In the genomic region with DNA sequence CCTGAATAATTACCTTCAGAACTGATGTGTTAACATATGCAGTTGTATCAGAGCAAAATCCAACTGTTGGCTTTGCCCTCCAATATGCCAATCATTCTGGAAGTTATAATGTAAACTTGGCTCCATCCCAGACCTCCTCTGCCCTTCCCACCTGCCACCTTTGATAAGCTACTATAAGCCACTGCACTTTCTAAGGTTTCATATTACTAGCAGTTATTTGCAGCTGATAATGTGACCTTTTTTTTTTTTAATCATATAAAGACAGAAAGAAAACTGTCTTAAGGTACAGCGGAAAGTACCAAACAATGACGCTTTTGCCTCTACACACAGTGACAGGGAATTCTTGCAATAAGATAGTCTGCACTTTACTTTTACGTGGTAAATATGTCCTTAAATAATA, we compare ENCODE assay signal across 17 mouse cellular contexts. TPM values are rescaled to one million over a fixed set of nuclear protein-coding genes. Genes with fewer than 3 reads are reported as not detected.
DNase-seq lines count a peak whose midpoint lies in the region; ATAC-seq and TF ChIP-seq lines count a peak whose summit lies in the region.
"Had no signal": no experiment of that assay in that cellular context is flagged by ENCODE, and none has a peak within 500 bp of the region (broad histone marks: within the 10 kb centered on the region; RNA-seq: fewer than 3 reads in every experiment).

No protein-coding gene starts in this region.

- H3K27ac ChIP-seq in heart, embryonic 10.5 days, result peak overlapping the region; percentile 85
- H3K27ac ChIP-seq in lung, embryonic 14.5 days (ENCODE audit: low read depth), result no peak overlapping the region; the same call in 1 of the 2 replicates
- H3K27ac ChIP-seq in liver, embryonic 12.5 days, result no peak overlapping the region
- no peak overlapping the region for H3K27ac ChIP-seq in stomach, embryonic 16.5 days (ENCODE audit: low read length)
- no peak overlapping the region for H3K27ac ChIP-seq in thymus, adult 2 months (ENCODE audit: control insufficient read depth, insufficient read depth, low read length)
- H3K27ac ChIP-seq: midbrain, embryonic 10.5 days had no signal

- H3K4me2 ChIP-seq in lung, embryonic 14.5 days, result no peak overlapping the region
- H3K4me2 ChIP-seq in liver, embryonic 12.5 days, result no peak overlapping the region
- no peak overlapping the region for H3K4me2 ChIP-seq in stomach, embryonic 16.5 days (ENCODE audit: low read depth, low read length)

- 82% methylated on average over 3 of the region's 3 CpGs for WGBS in heart, embryonic 10.5 days
- 78% methylated on average over 3 of the region's 3 CpGs for whole genome bisulfite sequencing in lung, embryonic 14.5 days
- WGBS in lung, adult 2 months, result 73% methylated on average over 3 of the region's 3 CpGs
- 41% methylated on average over 3 of the region's 3 CpGs for WGBS in liver, embryonic 12.5 days (ENCODE audit: insufficient replicate concordance)
- WGBS in stomach, embryonic 16.5 days, result 47% methylated on average over 3 of the region's 3 CpGs
- 96% methylated on average over 3 of the region's 3 CpGs for WGBS in thymus, adult 2 months

- DNase-seq in heart, embryonic 10.5 days (ENCODE audit: low spot score), result no peak
- no peak for DNase-seq in heart, adult 8-10 months (ENCODE audit: low spot score)
- peak; percentile 28 for DNase-seq in lung, embryonic 14.5 days
- no peak for DNase-seq in lung, adult 2 months
- no peak for DNase-seq in thymus, adult 2 months
- no peak for DNase-seq in kidney, postnatal 36 days
- DNase-seq: adrenal gland, postnatal 36 days; cerebellum, adult 18-20 months; kidney, postnatal 10 days; left cerebral cortex, postnatal 4 days; lung, postnatal 10 days had no signal

- no peak for TF ChIP-seq CTCF in lung, embryonic 14.5 days (IDR thresholded peaks at IDR 0.05; ENCODE audit: low read depth)
- TF ChIP-seq CTCF in lung, adult 2 months (IDR thresholded peaks at IDR 0.05; ENCODE audit: insufficient read depth, low read length), result no peak
- TF ChIP-seq CTCF in thymus, adult 2 months (IDR thresholded peaks at IDR 0.05; ENCODE audit: borderline replicate concordance, control insufficient read depth, extremely low read depth, insufficient read depth, low read length, poor library complexity), result no peak

- H3K4me1 ChIP-seq in heart, embryonic 10.5 days, result peaks cover 30% of the 10 kb centered on the region
- H3K4me1 ChIP-seq in lung, embryonic 14.5 days (ENCODE audit: insufficient read depth), result peaks cover 4% of the 10 kb centered on the region; the same call in 1 of the 2 replicates
- H3K4me1 ChIP-seq in lung, adult 2 months (ENCODE audit: control insufficient read depth, insufficient read depth, low read length), result peaks cover 10% of the 10 kb centered on the region
- H3K4me1 ChIP-seq in liver, embryonic 12.5 days, result peaks cover 40% of the 10 kb centered on the region
- H3K4me1 ChIP-seq in stomach, embryonic 16.5 days (ENCODE audit: control insufficient read depth, insufficient read depth, low read length), result no peaks in the 10 kb centered on the region; the same call in 1 of the 2 replicates
- no peaks in the 10 kb centered on the region for H3K4me1 ChIP-seq in thymus, adult 2 months (replicated peaks; ENCODE audit: control insufficient read depth, insufficient read depth, low read length)
- H3K4me1 ChIP-seq: midbrain, embryonic 10.5 days had no signal

- H3K9me3 ChIP-seq in heart, embryonic 10.5 days, result no peaks in the 10 kb centered on the region
- H3K9me3 ChIP-seq in lung, embryonic 14.5 days (ENCODE audit: low read depth, low read length), result no peaks in the 10 kb centered on the region
- no peaks in the 10 kb centered on the region for H3K9me3 ChIP-seq in liver, embryonic 12.5 days (replicated peaks)
- no peaks in the 10 kb centered on the region for H3K9me3 ChIP-seq in stomach, embryonic 16.5 days (replicated peaks; ENCODE audit: control insufficient read depth, low read length)
- H3K9me3 ChIP-seq: G1E; midbrain, embryonic 10.5 days had no signal

- no peaks in the 10 kb centered on the region for H3K27me3 ChIP-seq in heart, embryonic 10.5 days (ENCODE audit: insufficient read depth, poor library complexity, severe bottlenecking)
- H3K27me3 ChIP-seq in lung, embryonic 14.5 days (ENCODE audit: insufficient read depth, low read length), result no peaks in the 10 kb centered on the region
- H3K27me3 ChIP-seq in liver, embryonic 12.5 days (replicated peaks), result no peaks in the 10 kb centered on the region
- H3K27me3 ChIP-seq in stomach, embryonic 16.5 days (ENCODE audit: control insufficient read depth, insufficient read depth, low read length), result no peaks in the 10 kb centered on the region
- no peaks in the 10 kb centered on the region for H3K27me3 ChIP-seq in thymus, adult 2 months (ENCODE audit: control insufficient read depth, insufficient read depth, low read length)

- no peak for TF ChIP-seq POLR2A in lung, adult 2 months (IDR thresholded peaks at IDR 0.05; ENCODE audit: borderline replicate concordance, extremely low read depth, low read depth, low read length)
- no peak for TF ChIP-seq POLR2A in thymus, adult 2 months (IDR thresholded peaks at IDR 0.05; ENCODE audit: control insufficient read depth, extremely low read depth, insufficient read depth, low read length, poor library complexity)

- no peaks in the 10 kb centered on the region for H3K36me3 ChIP-seq in heart, embryonic 10.5 days
- no peaks in the 10 kb centered on the region for H3K36me3 ChIP-seq in lung, embryonic 14.5 days (ENCODE audit: insufficient read depth)
- no peaks in the 10 kb centered on the region for H3K36me3 ChIP-seq in liver, embryonic 12.5 days
- H3K36me3 ChIP-seq in stomach, embryonic 16.5 days (ENCODE audit: control insufficient read depth, insufficient read depth, low read length), result no peaks in the 10 kb centered on the region
- no peaks in the 10 kb centered on the region for H3K36me3 ChIP-seq in thymus, adult 2 months (ENCODE audit: control insufficient read depth, insufficient read depth, low read length)
- H3K36me3 ChIP-seq: G1E; midbrain, embryonic 10.5 days had no signal

- no peak overlapping the region for H3K4me3 ChIP-seq in heart, embryonic 10.5 days
- H3K4me3 ChIP-seq in lung, embryonic 14.5 days (ENCODE audit: low read depth, low read length), result no peak overlapping the region
- no peak overlapping the region for H3K4me3 ChIP-seq in lung, adult 2 months (replicated peaks; ENCODE audit: extremely low read depth, low read depth, low read length)
- no peak overlapping the region for H3K4me3 ChIP-seq in liver, embryonic 12.5 days
- H3K4me3 ChIP-seq in stomach, embryonic 16.5 days (replicated peaks; ENCODE audit: low read length), result no peak overlapping the region
- H3K4me3 ChIP-seq in thymus, adult 2 months (ENCODE audit: control insufficient read depth, insufficient read depth, low read length), result no peak overlapping the region
- H3K4me3 ChIP-seq: midbrain, embryonic 10.5 days; myocyte had no signal

- peak; percentile 31; the same call in 1 of the 2 replicates for ATAC-seq in lung, embryonic 14.5 days (ENCODE audit: insufficient read depth)
- peak; percentile 58; the same call in 1 of the 2 replicates for ATAC-seq in liver, embryonic 12.5 days
- ATAC-seq in stomach, embryonic 16.5 days (ENCODE audit: insufficient read depth, low FRiP score), result peak; percentile 50; the same call in 1 of the 2 replicates
- ATAC-seq: inflammation-experienced regulatory T-cells, adult 6 months had no signal

- H3K9ac ChIP-seq in lung, embryonic 14.5 days, result no peak overlapping the region
- no peak overlapping the region for H3K9ac ChIP-seq in liver, embryonic 12.5 days
- no peak overlapping the region for H3K9ac ChIP-seq in stomach, embryonic 16.5 days (ENCODE audit: low read length)

RNA-seq across cellular contexts. Expression of gene Pln, which starts 1.5 kb away (rescaled TPM):
- 179 and 472 TPM in 2 replicates for polyA plus RNA-seq in heart, embryonic 10.5 days (2016; fragmentation: Nextera tagmentation; extraction: Ambion mirVana)
- 1,000 to 10,000 TPM; 7,188 to 8,681 (median 7,674) TPM for total RNA-seq in heart, adult 8-10 months (2022)
- polyA plus RNA-seq in lung, embryonic 14.5 days (2014; fragmentation: Nextera tagmentation; extraction: Ambion mirVana), result 3.3 and 3.6 TPM in 2 replicates
- 20.8 and 34.4 TPM in 2 replicates for polyA plus RNA-seq in lung, adult 2 months (2012; rRNA removed)
- 0.50 and 0.61 TPM in 2 replicates for polyA plus RNA-seq in liver, embryonic 12.5 days (2016; fragmentation: Nextera tagmentation; extraction: Ambion mirVana)
- 8.1 and 9.8 TPM in 2 replicates for polyA plus RNA-seq in stomach, embryonic 16.5 days (2015; fragmentation: Nextera tagmentation; extraction: Ambion mirVana)
- polyA plus RNA-seq in thymus, adult 2 months (2012; rRNA removed), result 10.4 and 381 TPM in 2 replicates
- total RNA-seq: G1E had no signal
- polyA plus RNA-seq: G1E had no signal

RNA-seq across cellular contexts. Expression of gene Cep85l, which starts 43.8 kb away (rescaled TPM):
- 3.1 and 4.4 TPM in 2 replicates for polyA plus RNA-seq in heart, embryonic 10.5 days (2016; fragmentation: Nextera tagmentation; extraction: Ambion mirVana)
- total RNA-seq in heart, adult 8-10 months (2022), result 10 to 100 TPM; 13.1 to 16.0 (median 14.3) TPM
- polyA plus RNA-seq in lung, embryonic 14.5 days (2014; fragmentation: Nextera tagmentation; extraction: Ambion mirVana), result 10.3 and 11.6 TPM in 2 replicates
- polyA plus RNA-seq in lung, adult 2 months (2012; rRNA removed), result 6.5 and 7.5 TPM in 2 replicates
- polyA plus RNA-seq in liver, embryonic 12.5 days (2016; fragmentation: Nextera tagmentation; extraction: Ambion mirVana), result 2.4 and 2.5 TPM in 2 replicates
- 2.7 and 3.1 TPM in 2 replicates for polyA plus RNA-seq in stomach, embryonic 16.5 days (2015; fragmentation: Nextera tagmentation; extraction: Ambion mirVana)
- 1.8 and 1.9 TPM in 2 replicates for polyA plus RNA-seq in thymus, adult 2 months (2012; rRNA removed)
- polyA plus RNA-seq: G1E had no signal
